Mouse (Mus musculus) limb, embryonic 13.5 days (tissue): ENCODE data around the gene Nxf1. TPM values are rescaled to one million over a fixed set of nuclear protein-coding genes. Genes with fewer than 3 reads are reported as not detected.

Source experiments
- ATAC-seq: fragments of 200-750 bp; cut with Nextera tagmentation; 2 replicates; pipeline ENCODE4 v1.8.0; 2017; ENCODE audit warnings: low read depth, moderate number of reproducible peaks, moderate TSS enrichment; ENCODE audit not compliant: low FRiP score
- H3K27ac ChIP-seq: fragments of 300-500 bp; sonication (generic); 2 replicates; pipeline ENCODE4 v1.5.1; 2015; ENCODE audit warnings: inconsistent platforms, mild to moderate bottlenecking, moderate library complexity
- H3K27me3 ChIP-seq: fragments of 300-500 bp; sonication (generic); 2 replicates; pipeline ENCODE4 v1.6.1; 2015; ENCODE audit warnings: mild to moderate bottlenecking, inconsistent platforms
- H3K36me3 ChIP-seq: fragments of 300-500 bp; sonication (generic); 2 replicates; pipeline ENCODE4 v1.6.1; 2015; ENCODE audit warnings: inconsistent platforms, mild to moderate bottlenecking, moderate library complexity
- H3K4me1 ChIP-seq: fragments of 300-500 bp; sonication (generic); 2 replicates; pipeline ENCODE4 v1.6.1; 2015; ENCODE audit warnings: inconsistent platforms
- H3K4me2 ChIP-seq: fragments of 300-500 bp; sonication (generic); replicated peaks from 2 replicates; pipeline ENCODE4 v1.6.1; 2015; ENCODE audit warnings: inconsistent platforms, mild to moderate bottlenecking, moderate library complexity
- H3K4me3 ChIP-seq: fragments of 300-500 bp; sonication (generic); 2 replicates; pipeline ENCODE4 v1.5.1; 2015; ENCODE audit warnings: moderate library complexity, mild to moderate bottlenecking, inconsistent platforms
- H3K9ac ChIP-seq: fragments of 300-500 bp; sonication (generic); 2 replicates; pipeline ENCODE4 v1.6.1; 2015; ENCODE audit warnings: mild to moderate bottlenecking, inconsistent platforms
- H3K9me3 ChIP-seq: fragments of 300-500 bp; sonication (generic); 2 replicates; pipeline ENCODE4 v1.6.1; 2016; ENCODE audit warnings: inconsistent platforms
- WGBS: fragments of 180-500 bp; shearing (Covaris S2); methylation state at CpG from one replicate; pipeline ENCODE4 v1.1.7; 2015; 5-methylcytosine and 5-hydroxymethylcytosine counted together
- microRNA-seq: library from miRNA; unstranded; fragments of <30 nt; microRNA quantifications from one replicate; pipeline ENCODE4, GENCODE M21; 2016
- polyA plus RNA-seq: library from polyadenylated mRNA; unstranded; fragments of >200 nt; fragmentation: Nextera tagmentation; extraction: Ambion mirVana; gene quantifications from 2 replicates; pipeline ENCODE4 v1.2.1, GENCODE M21; 2015

The Nxf1 gene
- polyA plus RNA-seq, 1 experiment from 2014 or later, result 217 TPM

DNA sequence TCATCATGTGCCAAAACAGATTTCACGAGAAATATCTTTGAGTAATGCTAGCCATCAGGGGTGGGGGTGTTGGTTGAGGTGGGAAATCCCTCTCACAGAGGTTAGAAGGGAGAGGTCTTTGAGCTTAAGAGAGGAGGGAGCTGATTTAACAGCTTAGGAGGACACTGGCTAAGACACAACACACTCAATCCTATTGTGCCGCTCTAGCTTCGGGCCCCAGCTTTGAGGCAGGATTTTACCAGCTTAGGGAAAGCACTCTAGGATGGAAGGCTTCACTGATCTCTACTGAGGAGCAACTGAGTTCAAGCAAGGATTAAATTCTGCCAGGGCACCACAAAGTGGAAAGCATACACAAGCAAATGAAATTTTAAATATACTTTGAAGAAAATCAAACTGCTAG lies 60.1 kb downstream of the Nxf1 start:
- Histone ChIP-seq H3K9me3 (no peaks in the 10 kb centered on the region), H3K4me3 (peak overlapping the region; percentile 16), H3K4me2 (peak overlapping the region; percentile 85), H3K27me3 (no peaks in the 10 kb centered on the region), H3K4me1 (peaks cover 34% of the 10 kb centered on the region), H3K27ac (no peak overlapping the region), H3K36me3 (peaks cover 46% of the 10 kb centered on the region), H3K9ac (peak overlapping the region; percentile 53)
- ATAC-seq, result no peak
- WGBS, result 78% methylated on average over 3 of the region's 3 CpGs

- 25% methylated on average over 14 of the region's 14 CpGs for WGBS
- peak overlapping the region; percentile 85 for H3K4me2 ChIP-seq
- H3K27ac ChIP-seq, result peak overlapping the region; percentile 99
- H3K9ac ChIP-seq, result peak overlapping the region; percentile 86
- ATAC-seq, result no peak
- no peaks in the 10 kb centered on the region for H3K9me3 ChIP-seq
- H3K4me1 ChIP-seq, result peaks cover 48% of the 10 kb centered on the region
- H3K27me3 ChIP-seq, result no peaks in the 10 kb centered on the region
- peaks cover 40% of the 10 kb centered on the region for H3K36me3 ChIP-seq
- H3K4me3 ChIP-seq, result peak overlapping the region; percentile 100
These were observed 61.5 kb downstream of the Nxf1 start for GRCm38 (mm10) chr19:8818301-8818798.

- WGBS, result under 1% methylated on average over 33 of the region's 33 CpGs
- Histone ChIP-seq H3K4me3 (peak within 1 kb of the TSS; percentile 100), H3K4me1 (peaks cover 48% of the 10 kb centered on the region), H3K9ac (peak within 1 kb of the TSS; percentile 99), H3K27ac (peak within 1 kb of the TSS; percentile 99), H3K27me3 (no peaks in the 10 kb centered on the region), H3K4me2 (peak within 1 kb of the TSS; percentile 85), H3K9me3 (no peaks in the 10 kb centered on the region), H3K36me3 (peaks cover 41% of the 10 kb centered on the region)
- ATAC-seq, result peak; percentile 93
These were observed 62.1 kb downstream of the Nxf1 start, which contains the start of gene Ttc9c for GRCm38 (mm10) chr19:8818801-8819595. Gene Ttc9c, minus strand, starts transcription at chr19:8819333.

- peaks cover 42% of the 10 kb centered on the region for H3K36me3 ChIP-seq
- no peaks in the 10 kb centered on the region for H3K27me3 ChIP-seq
- peak within 1 kb of the TSS; percentile 99 for H3K9ac ChIP-seq
- peak; percentile 96 for ATAC-seq
- WGBS, result under 1% methylated on average over 83 of the region's 83 CpGs
- H3K4me2 ChIP-seq, result peak within 1 kb of the TSS; percentile 85
- peak within 1 kb of the TSS; percentile 99 for H3K27ac ChIP-seq
- H3K4me3 ChIP-seq, result peak within 1 kb of the TSS; percentile 100
- H3K4me1 ChIP-seq, result peaks cover 48% of the 10 kb centered on the region
- no peaks in the 10 kb centered on the region for H3K9me3 ChIP-seq
These were observed 62.9 kb downstream of the Nxf1 start, which contains the start of gene Hnrnpul2 for GRCm38 (mm10) chr19:8819596-8820423. Gene Hnrnpul2, plus strand, starts transcription at chr19:8820010.

Small RNA genes lying within 50 kb of the gene (microRNA-seq; reads per million reads assigned to microRNA genes)
- not detected for gene Mir6992

Other genes with a start within 250 kb of the Nxf1 start
- 0.05 TPM in 1 of 2 replicates, not detected in the other for gene Slc22a8, start 165.8 kb upstream of the Nxf1 start, polyA plus RNA-seq
- not detected in 2 replicates for gene Slc22a6, start 139.0 kb upstream of the Nxf1 start, polyA plus RNA-seq
- 0.71 and 1.0 TPM in 2 replicates for gene Chrm1, start 93.3 kb upstream of the Nxf1 start, polyA plus RNA-seq
- 101 and 103 TPM in 2 replicates for gene Slc3a2, start 33.7 kb upstream of the Nxf1 start, polyA plus RNA-seq
- gene Wdr74, start 21.2 kb upstream of the Nxf1 start, polyA plus RNA-seq, result 98.7 TPM in 2 replicates
- gene 1700092M07Rik, start 16.4 kb upstream of the Nxf1 start, polyA plus RNA-seq, result 2.1 TPM in 2 replicates
- 194 and 205 TPM in 2 replicates for gene Stx5a, start 15.7 kb upstream of the Nxf1 start, polyA plus RNA-seq
- 211 and 232 TPM in 2 replicates for gene Tmem223, start 13.9 kb downstream of the Nxf1 start, polyA plus RNA-seq
- gene Tmem179b, start 17.4 kb downstream of the Nxf1 start, polyA plus RNA-seq, result 62.7 and 66.2 TPM in 2 replicates
- 31.9 and 32.8 TPM in 2 replicates for gene Taf6l, start 29.3 kb downstream of the Nxf1 start, polyA plus RNA-seq
- 183 and 185 TPM in 2 replicates for gene Polr2g, start 41.5 kb downstream of the Nxf1 start, polyA plus RNA-seq
- gene Zbtb3, start 45.5 kb downstream of the Nxf1 start, polyA plus RNA-seq, result 6.0 and 6.7 TPM in 2 replicates
- 67.1 and 73.4 TPM in 2 replicates for gene Ttc9c, start 62.3 kb downstream of the Nxf1 start, polyA plus RNA-seq
- 5.9 and 6.3 TPM in 2 replicates for gene Hnrnpul2, start 62.9 kb downstream of the Nxf1 start, polyA plus RNA-seq
- gene AC129217.1, start 72.7 kb downstream of the Nxf1 start, polyA plus RNA-seq, result not detected in 2 replicates
- gene Bscl2, start 80.4 kb downstream of the Nxf1 start, polyA plus RNA-seq, result 45.2 and 49.3 TPM in 2 replicates
- gene Gng3, start 82.1 kb downstream of the Nxf1 start, polyA plus RNA-seq, result 8.7 and 8.8 TPM in 2 replicates
- gene Lrrn4cl, start 93.7 kb downstream of the Nxf1 start, polyA plus RNA-seq, result 0.75 and 0.93 TPM in 2 replicates
- gene Ubxn1, start 114.4 kb downstream of the Nxf1 start, polyA plus RNA-seq, result 179 TPM in 2 replicates
- gene Uqcc3, start 123.8 kb downstream of the Nxf1 start, polyA plus RNA-seq, result 66.7 and 70.4 TPM in 2 replicates
- 93.0 and 93.2 TPM in 2 replicates for gene Lbhd1, start 126.7 kb downstream of the Nxf1 start, polyA plus RNA-seq
- not detected in 2 replicates for gene Gm49403, start 126.9 kb downstream of the Nxf1 start, polyA plus RNA-seq
- gene 1810009A15Rik, start 131.8 kb downstream of the Nxf1 start, polyA plus RNA-seq, result 94.0 and 96.6 TPM in 2 replicates
- gene Gm49416, start 131.9 kb downstream of the Nxf1 start, polyA plus RNA-seq, result not detected in 2 replicates
- 39.6 and 43.3 TPM in 2 replicates for gene Ints5, start 135.9 kb downstream of the Nxf1 start, polyA plus RNA-seq
- 102 and 112 TPM in 2 replicates for gene Ganab, start 141.0 kb downstream of the Nxf1 start, polyA plus RNA-seq
- 49.9 and 53.0 TPM in 2 replicates for gene B3gat3, start 163.3 kb downstream of the Nxf1 start, polyA plus RNA-seq
- 3.2 and 3.7 TPM in 2 replicates for gene Rom1, start 172.3 kb downstream of the Nxf1 start, polyA plus RNA-seq
- gene Eml3, start 172.5 kb downstream of the Nxf1 start, polyA plus RNA-seq, result 36.9 and 37.2 TPM in 2 replicates
- gene Mta2, start 184.8 kb downstream of the Nxf1 start, polyA plus RNA-seq, result 192 and 193 TPM in 2 replicates
- gene Tut1, start 196.8 kb downstream of the Nxf1 start, polyA plus RNA-seq, result 35.6 and 36.5 TPM in 2 replicates
- gene Eef1g, start 210.0 kb downstream of the Nxf1 start, polyA plus RNA-seq, result 508 and 512 TPM in 2 replicates
- gene Ahnak, start 232.2 kb downstream of the Nxf1 start, polyA plus RNA-seq, result 35.2 and 35.6 TPM in 2 replicates